Mouse (Mus musculus) heart, postnatal 10 days (tissue): ENCODE results near the gene Slc39a13. TPM values are rescaled to one million over a fixed set of nuclear protein-coding genes. Genes with fewer than 3 reads are reported as not detected.
"Not testable (repeated sequence)": the region's sequence is repeated elsewhere in the genome, so short reads cannot be mapped to it uniquely, and the experiment has no call there.

Source experiments
- DNase-seq, 2 experiments: peaks; one replicate each; pipeline ENCODE4 v3.0.0; 2021
- intact Hi-C: fragments of 180-260 bp; cut with DNase I; formaldehyde crosslinking; loops from one replicate; pipeline ENCODE4 v1.15.1; 2025
- total RNA-seq, 2 experiments: library from RNA; stranded (reverse); gene quantifications; 2 replicates each; pipeline ENCODE4 v1.2.3; 2021

Gene Slc39a13
- 10 to 100 TPM; 27.7 to 31.9 TPM for total RNA-seq

DNA sequence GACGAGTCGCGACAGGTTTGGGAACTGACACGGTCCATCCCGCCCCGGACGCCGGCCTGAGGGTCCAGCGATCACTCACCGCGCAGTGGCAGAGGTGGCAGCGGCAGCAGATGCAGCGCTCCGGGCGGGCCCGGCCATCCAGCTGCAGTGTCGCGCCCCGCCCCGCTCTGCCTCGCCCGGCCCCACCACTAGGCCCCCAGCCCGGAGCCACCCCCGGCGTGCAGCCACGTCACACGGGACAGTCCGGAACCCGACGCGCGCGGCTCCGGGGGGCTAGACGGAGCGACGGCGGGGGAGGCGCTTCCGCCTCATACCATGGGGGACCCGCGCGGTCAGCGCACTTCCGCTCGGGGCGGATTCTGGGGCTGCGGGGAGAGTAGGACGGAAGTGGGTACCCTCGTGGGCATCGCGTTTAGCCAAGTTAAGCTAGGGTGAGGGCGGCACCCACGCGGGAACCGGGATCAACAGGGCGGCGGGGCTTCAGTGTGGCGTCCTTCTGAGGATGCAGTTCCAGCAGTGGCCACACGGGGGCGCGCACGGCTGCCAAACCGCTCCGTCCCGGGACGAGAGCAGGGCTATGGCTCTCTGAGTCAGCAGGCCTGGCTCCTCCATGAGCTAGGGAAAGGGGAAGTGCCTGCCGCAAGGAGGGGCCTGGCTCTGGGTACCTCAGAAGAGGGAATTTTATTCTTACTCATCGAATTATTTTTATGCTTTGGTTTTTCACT, at the start of gene Slc39a13:
Slc39a13 (minus strand) TSS at position 342 of the 725 bp plus-strand sequence.
- intact Hi-C loops = loop anchor here (1.0 to 5.0 kb wide), 2 partner anchors 31 to 132 kb away; partner anchors contain the start of genes Acp2 and Nr1h3
- DNase-seq = peak; percentile 98

GRCm38 (mm10) chr2:91119551-91119950, 49.3 kb upstream of the Slc39a13 start:
- peak in 1 of 2 experiments; percentile 56 for DNase-seq
- intact Hi-C loops = loop anchor here (5.0 kb wide), 2 partner anchors 118 to 138 kb away; partner anchors contain the start of genes Ddb2 and Pacsin3

GRCm38 (mm10) chr2:91119061-91119460, 48.8 kb upstream of the Slc39a13 start:
- no peak for DNase-seq
- intact Hi-C loops = loop anchor here (5.0 kb wide), 2 partner anchors 118 to 138 kb away; partner anchors contain the start of genes Ddb2 and Pacsin3

DNA sequence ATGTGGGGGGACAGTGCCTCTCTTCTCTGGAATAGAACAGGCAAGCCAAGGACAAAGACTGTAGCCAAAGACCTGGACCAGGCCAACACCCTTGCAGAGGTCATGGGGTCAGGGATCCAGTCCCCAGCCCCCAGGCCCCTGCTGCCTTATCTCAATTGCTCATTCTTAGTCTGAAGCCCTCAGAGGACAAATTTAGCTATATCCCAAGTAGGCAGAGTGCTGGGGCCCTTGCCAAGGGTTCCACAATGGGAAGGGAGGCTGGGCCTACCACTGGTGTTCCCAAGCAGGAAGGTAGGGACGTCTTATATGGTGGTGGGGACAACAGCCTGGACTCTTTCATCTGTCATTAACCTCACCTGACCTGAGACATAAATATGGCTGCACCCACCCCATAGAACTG, 48.4 kb upstream of the Slc39a13 start:
- intact Hi-C loops = loop anchor here (5.0 kb wide), 2 partner anchors 119 to 139 kb away; partner anchors contain the start of genes Ddb2 and Pacsin3
- peak; percentile 87 for DNase-seq

DNA sequence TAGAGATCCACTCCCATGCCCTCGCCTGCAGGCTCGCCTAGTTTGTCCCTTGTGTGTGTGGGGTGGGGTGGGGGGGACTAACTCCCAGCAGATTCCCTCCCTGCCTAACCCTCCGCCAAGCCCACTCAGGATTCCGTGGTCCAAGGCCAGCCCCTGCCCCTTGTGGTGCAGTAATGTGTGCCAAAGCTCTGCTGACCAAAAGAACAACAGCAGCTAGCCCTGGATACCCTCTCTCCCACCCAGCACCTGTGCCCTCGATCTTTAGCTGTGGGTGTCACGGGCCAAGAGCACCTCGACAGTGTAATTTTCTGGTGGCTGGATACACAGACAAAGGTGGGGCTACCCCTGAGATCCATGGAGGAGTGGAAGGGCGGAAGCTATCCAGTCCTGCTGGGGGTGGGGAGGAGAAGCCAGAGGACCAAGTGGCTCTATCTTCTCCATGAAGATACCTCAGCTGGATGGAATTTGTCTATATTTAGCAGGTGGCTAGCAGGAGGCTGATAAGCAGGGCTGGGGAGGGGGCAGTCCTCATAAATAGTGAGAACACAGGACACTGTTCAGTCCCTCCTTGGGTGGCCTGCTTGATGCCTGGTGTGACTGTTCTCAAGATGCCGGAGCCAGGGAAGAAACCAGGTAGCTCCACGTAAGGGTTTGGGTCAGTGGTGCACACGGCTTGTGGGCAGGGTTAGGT, 47.5 kb upstream of the Slc39a13 start, which contains the start of gene Mybpc3:
Mybpc3 (plus strand) TSS at position 560 of the 691 bp plus-strand sequence.
- intact Hi-C loops = loop anchor here (5.0 kb wide), 2 partner anchors 120 to 140 kb away; partner anchors contain the start of genes Ddb2 and Pacsin3
- peak; percentile 74 to 80 for DNase-seq

- peak in 1 of 2 experiments; percentile 18 for DNase-seq
- intact Hi-C loops = loop anchor here (5.0 kb wide), 2 partner anchors 120 to 140 kb away; partner anchors contain the start of genes Ddb2 and Pacsin3
Observed at GRCm38 (mm10) chr2:91116842-91117241, 46.6 kb upstream of the Slc39a13 start.

- DNase-seq = no peak
- intact Hi-C loops = loop anchor here (1.0 to 5.0 kb wide), 3 partner anchors 79 to 142 kb away; partner anchors contain the start of genes Ddb2 and Pacsin3
Observed at GRCm38 (mm10) chr2:91115578-91115970, 45.4 kb upstream of the Slc39a13 start.

GRCm38 (mm10) chr2:91114781-91115577, 44.8 kb upstream of the Slc39a13 start:
- peak; percentile 98 to 99 for DNase-seq
- intact Hi-C loops = loop anchor here (1.0 to 5.0 kb wide), 4 partner anchors 79 to 362 kb away; partner anchors contain the start of genes Ddb2 and Pacsin3

DNA sequence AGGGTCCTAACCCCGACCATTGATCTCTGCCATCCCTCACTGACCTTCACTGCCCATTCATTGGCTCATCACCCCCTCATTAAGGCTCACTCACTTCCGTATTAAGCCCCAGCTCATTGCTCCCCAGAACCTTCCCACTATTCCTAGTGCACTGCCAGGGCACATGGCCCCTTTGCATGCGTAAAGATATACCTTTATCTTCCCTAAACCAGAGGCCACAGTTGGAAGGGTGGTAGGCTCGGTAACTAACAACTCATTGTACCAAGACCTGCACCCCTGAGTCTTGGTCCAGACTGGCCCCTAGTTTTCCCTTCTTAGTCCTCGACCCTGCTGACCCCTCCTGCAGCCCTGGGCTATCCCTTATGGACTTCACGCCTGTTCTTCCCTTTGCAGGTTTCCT, 43.6 kb upstream of the Slc39a13 start:
- intact Hi-C loops = loop anchor here (5.0 kb wide), 1 partner anchor 363 kb away; no protein-coding TSS in a partner anchor
- DNase-seq = no peak

DNA sequence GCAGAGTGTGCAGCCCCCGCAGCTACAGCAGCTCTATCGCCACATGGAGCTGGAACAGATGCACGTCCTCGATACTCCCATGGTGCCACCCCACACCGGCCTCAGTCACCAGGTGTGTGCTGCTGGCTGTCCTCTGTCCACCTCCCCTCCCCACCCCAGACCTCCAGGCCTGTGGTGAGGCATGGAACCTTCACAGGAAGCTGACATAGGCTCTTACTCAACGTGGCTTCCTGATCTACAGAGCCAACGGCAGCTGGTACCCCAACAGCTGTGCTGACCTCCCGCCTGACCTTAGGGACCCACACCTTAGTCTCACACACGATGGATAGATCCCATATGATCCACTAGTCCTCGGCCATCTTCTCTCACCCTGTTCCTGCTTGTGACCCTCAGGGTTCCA, 43.1 kb upstream of the Slc39a13 start:
- intact Hi-C loops = loop anchor here (5.0 kb wide), 1 partner anchor 364 kb away; no protein-coding TSS in a partner anchor
- DNase-seq = no peak

DNA sequence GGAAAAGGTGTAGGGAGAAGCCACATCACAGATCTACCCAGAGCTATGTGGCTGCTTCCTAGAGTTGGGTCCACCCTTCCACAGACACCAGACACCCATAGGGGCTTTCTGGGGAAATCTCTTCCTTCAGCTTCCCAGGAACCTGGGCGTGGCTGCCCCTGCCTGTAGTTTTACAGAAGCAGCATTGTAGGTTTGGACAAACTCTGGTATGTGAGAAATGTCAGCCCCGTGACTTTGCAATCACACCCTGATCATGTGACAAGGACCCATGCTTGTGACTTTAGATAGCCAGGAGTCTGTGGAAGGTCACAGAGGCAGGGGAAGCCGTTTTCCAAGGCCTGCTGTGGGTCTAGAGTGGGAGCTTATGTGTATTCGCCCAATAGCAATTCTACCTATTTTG, 42.3 kb upstream of the Slc39a13 start:
- intact Hi-C loops = loop anchor here (5.0 kb wide), 1 partner anchor 365 kb away; no protein-coding TSS in a partner anchor
- DNase-seq = peak in 1 of 2 experiments; percentile 45

- intact Hi-C loops = loop anchor here (5.0 kb wide), 1 partner anchor 365 kb away; no protein-coding TSS in a partner anchor
- DNase-seq = not testable (repeated sequence)
Observed at GRCm38 (mm10) chr2:91111832-91112231, 41.6 kb upstream of the Slc39a13 start.

DNA sequence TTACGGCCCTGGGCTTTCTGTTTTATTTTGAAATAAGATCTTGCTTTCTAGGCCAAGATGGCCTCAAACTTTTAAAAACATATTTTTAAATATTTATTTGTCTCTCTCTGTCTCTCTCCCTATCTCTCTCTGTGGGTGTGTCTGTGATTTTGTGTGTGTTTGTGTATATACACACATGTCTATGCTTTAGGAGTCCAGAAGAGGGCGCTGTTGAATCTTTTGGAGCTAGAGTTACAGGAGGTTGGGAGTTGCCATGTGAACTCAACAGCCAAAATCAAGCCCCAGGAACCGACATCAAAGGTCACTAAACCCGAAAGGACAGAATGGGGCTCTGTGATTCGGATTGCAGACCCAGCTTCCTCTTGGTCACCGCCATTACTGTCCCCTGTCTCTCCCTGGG, 40.2 kb upstream of the Slc39a13 start:
- intact Hi-C loops = loop anchor here (5.0 kb wide), 1 partner anchor 367 kb away; no protein-coding TSS in a partner anchor
- DNase-seq = peak in 1 of 2 experiments; percentile 4

DNA sequence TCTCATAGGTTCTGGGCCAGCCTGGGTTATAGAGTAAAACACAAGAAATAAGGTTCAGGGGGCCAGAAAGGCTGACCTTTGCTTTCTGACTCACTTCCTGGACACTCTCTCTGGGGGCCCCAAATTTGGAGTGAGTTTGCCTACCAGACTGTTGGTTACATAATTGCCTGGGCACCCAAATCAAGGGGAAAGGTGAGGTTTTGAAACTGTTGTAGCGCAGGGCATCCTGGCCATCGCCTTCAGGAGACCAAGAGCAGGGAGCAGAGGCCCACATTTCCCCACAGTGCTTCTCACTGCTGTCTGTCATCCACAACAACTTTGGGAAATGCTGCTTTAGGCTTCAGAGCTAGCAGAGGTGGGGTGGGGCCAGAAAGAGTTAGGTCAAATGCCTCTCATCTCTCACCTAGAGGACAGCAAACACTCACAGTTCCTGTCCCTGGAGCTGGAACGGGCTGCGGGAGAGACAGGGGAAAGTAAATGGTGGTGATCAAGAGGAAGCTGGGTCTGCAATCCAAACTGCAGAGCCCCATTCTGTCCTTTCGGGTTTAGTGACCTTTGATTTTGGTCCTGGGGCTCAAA, 39.7 kb upstream of the Slc39a13 start:
- intact Hi-C loops = loop anchor here (5.0 kb wide), 1 partner anchor 367 kb away; no protein-coding TSS in a partner anchor
- DNase-seq = no peak

DNA sequence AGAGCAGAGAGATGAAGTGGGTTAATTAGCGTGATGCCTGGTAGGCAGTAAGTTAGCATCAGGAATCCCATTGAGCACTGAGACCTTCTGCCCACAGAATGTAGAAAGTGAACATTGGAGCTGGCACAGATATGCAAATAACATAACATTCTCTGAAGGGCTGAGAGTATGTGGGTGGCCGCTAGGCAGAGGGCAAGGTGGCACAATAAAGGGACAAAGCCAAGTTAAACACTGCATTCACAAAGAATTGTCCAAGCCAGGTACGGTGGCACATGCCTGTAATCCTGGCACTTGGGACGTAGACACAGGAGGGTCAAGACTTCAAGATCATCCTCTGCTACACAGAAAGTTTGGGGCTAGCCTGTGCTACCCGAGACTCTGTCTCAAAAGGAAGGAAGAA, 39.0 kb upstream of the Slc39a13 start:
- no peak for DNase-seq
- intact Hi-C loops = no loop called here

- no peak for DNase-seq
- intact Hi-C loops = no loop called here
Observed at GRCm38 (mm10) chr2:91108156-91108555, 37.9 kb upstream of the Slc39a13 start.

DNA sequence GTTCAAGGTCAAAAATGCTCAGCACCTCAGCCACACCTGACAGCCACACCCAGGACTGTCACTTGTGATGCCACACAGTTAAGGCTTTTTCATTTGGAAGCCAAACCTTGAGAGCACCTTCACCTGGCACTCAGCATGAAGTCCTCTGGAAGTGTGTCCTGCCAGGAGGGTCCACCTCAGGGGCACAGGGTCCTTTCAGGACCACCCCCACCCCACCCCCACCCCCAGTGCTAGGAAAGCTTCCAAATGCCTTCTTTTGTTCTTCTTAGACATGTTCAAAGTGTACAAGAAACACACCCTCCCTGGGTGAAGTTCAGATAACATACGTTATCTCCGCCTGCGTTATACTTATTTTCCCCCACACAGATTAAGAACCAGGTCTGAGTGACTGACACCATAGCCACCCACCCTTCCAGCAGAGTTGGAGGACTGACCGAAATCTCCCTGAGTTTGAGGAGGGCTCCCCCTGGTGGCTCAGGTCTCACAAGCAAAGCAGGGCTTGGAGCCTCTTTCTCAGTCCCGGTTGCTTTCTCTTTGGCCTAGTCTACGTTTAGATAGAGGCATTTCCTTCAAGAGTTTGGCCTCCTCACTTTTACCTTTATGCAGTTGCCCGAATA, 31.0 kb upstream of the Slc39a13 start:
- intact Hi-C loops = loop anchor here (1.0 kb wide), 2 partner anchors 31 to 235 kb away; partner anchors contain the start of gene Slc39a13
- DNase-seq = peak; percentile 92 to 96

DNA sequence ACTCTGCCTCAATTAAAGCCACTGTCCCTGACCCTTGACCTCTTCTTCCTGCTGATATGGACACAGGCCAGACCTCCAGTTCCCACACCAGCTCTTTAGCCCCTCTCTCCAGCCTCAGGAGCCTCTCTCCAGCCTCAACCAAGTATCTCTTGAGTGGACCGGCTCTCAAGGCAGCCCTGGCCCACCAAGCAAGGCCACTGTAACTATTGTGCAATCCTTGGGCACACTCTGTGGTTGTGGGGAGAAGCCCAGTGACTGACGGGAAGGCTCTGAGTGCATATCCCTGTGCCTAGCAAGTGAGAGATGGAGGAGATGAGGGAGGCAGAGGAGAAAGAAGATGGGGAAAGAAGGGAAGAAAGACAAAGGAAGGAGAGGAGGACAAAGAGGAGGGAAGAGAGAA, 27.9 kb upstream of the Slc39a13 start:
- intact Hi-C loops = no loop called here
- DNase-seq = no peak

DNA sequence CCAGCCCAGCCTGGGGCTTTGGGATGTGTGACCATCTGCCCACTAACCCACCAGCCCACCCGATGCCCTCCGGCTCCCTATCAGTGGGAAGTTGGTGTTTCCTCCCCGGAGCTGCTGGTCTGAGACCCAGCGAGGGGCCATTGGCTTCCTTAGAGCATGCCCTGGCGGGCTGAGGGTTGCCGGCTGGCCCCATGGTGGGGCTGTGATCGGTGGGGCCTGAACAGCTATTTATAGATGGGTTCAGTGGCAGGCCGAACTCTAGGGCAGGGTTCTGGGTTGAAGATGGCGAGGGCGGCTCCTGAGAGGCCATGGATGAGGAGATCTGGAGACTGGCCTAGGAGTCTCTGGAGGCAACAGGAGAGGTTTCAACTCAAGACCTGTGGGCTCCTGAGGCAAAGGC, 26.8 kb upstream of the Slc39a13 start:
- intact Hi-C loops = no loop called here
- no peak for DNase-seq
